Mouse (Mus musculus): Measurements from ENCODE around the gene Eif2b1.

The Eif2b1 gene

DNA sequence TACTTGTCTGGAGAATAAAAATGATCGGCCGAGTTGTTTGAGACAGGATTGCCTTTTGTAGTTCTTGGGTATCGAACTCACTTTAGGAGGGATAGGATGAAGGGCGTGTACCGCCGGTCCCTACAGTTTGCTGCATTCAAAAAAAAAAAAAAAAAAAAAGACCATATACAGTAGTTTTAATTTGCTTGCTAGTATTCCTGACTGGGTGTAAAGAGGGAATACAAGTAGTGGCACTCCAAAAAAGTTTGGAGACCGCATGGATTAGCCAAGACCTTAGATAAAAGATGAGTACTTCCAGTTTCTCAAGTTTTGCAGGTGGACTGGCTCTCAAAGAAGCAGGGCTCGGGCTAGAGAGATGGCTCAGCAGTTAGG is 37.3 kb downstream of the Eif2b1 start:
- DNase-seq, result no peak

- DNase-seq, result peak; percentile 89
Measured at GRCm38 (mm10) chr5:124540905-124541601, 37.9 kb downstream of the Eif2b1 start.

DNA sequence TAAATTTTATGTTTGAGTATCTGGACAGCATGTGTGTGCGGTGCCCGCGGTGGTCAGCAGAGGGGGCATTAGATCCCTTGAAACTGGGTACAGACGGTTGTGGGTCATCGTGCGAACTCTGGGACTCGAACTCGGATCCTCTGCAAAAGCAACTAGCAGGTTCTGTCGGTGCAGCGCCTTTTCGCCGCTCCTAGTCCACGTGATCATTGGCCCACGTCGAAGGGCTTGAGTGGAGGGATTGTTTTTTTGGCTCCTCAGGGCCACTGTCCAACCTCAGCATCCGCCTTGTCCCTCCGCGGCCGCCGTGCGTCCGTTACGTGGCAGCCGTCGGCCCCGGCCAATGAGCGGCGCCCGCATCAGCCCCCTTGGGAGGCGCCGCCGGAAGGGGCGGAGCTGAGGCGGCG is 38.5 kb downstream of the Eif2b1 start, which contains the start of gene Tmed2:
Tmed2 (plus strand) TSS at position 313 of the 404 bp plus-strand sequence.
- peak; percentile 98 for DNase-seq

GRCm38 (mm10) chr5:124539905-124540304 is 39.0 kb downstream of the Eif2b1 start:
- DNase-seq, result no peak

GRCm38 (mm10) chr5:124538813-124539792 is 39.8 kb downstream of the Eif2b1 start:
- peak; percentile 77 for DNase-seq

DNA sequence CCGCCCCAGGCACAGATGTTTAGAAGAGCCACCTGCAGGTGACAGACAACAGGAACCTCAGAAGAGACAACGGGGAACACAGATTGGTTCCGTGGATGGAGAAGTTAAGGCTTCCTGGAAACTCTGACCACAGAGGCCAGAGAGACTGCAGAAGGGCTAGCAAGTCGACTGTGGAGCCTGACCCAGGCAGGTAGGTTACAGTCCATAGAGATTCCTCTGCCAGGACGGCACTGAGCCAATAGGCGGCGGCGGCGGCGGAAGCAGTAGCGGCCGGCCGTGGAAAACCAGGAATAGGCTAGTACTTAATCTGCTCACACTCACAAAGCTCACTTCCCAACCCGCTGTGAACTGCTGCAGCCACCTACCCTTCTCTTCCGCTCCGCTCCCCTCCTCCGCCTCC is 42.2 kb downstream of the Eif2b1 start:
- DNase-seq, result peak; percentile 84

GRCm38 (mm10) chr5:124535016-124535415 is 43.9 kb downstream of the Eif2b1 start:
- no peak for DNase-seq

- DNase-seq, result peak; percentile 49
Measured at GRCm38 (mm10) chr5:124532451-124532850, 46.5 kb downstream of the Eif2b1 start.

DNA sequence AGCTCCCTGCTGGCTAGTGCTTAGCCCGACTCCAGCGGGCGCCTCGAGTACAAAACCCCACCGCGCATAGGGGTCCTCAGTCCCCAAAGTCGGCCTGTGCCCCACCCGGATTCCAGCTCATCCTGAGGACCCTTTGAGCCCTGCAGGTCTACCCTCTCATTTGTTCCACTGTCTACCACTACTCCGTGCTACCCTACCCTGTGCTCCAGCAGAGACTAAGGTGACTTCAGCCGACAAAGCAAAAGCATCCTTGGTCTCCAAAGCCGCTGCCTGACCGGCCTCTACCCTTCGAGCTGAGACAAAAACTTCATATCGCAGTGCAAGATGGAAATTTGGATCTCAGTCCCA is 47.4 kb downstream of the Eif2b1 start:
- no peak for DNase-seq

DNA sequence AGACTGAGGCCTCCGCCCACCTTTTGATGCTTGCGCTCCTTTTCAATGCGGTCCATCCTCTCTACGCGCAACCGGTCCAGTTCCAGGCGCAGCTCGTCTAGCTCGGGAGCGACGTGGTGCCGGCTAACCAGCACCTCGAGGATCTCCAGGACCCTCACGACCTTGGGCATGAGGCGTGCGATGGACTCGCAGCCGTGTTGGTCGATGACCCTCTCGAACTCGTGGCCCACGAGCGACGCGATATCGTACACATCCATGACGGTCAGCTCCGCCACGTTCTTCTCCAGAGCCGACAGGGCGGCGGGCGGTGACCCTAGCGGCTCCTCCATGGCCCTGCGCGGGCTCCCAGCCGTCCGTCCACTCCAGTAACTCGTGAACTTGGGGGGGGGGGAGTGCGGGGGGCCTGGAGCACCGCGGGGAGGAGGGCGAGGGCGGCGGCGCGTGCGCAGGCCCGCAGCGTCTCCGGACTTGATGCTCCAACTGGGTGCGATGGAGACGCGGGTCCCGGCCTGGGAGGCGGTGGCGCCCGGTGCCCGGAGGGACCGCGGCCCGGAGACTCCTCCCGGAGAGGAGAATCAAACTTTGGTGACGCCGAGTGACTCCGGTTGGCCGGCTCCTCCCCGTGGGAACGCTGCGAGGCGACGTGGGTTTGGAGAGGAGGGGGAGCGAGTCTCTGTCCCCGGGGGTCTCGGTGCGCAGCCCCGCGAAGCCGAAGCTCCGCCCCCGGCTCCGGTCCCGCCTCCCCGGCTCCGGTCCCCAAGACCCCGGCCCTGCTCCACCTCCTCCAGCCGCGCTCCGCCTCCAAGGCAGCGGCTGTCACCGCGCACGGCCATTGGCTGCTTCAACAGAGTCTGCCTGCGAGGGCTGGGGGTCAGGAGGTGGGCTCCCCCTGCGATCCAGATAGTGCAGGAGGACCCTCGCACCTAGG is 48.0 kb downstream of the Eif2b1 start, which contains the start of gene Rilpl1:
Rilpl1 (minus strand) TSS at position 737 of the 928 bp plus-strand sequence.
- DNase-seq, result peak; percentile 91

- DNase-seq, result peak; percentile 41
Measured at GRCm38 (mm10) chr5:124529697-124530096, 49.2 kb downstream of the Eif2b1 start.

GRCm38 (mm10) chr5:124529191-124529651 is 49.7 kb downstream of the Eif2b1 start:
- DNase-seq, result peak; percentile 63

- peak; percentile 31 for DNase-seq
Measured at GRCm38 (mm10) chr5:124528791-124529190, 50.1 kb downstream of the Eif2b1 start.

- DNase-seq, result no peak
Measured at GRCm38 (mm10) chr5:124528351-124528750, 50.6 kb downstream of the Eif2b1 start.

DNA sequence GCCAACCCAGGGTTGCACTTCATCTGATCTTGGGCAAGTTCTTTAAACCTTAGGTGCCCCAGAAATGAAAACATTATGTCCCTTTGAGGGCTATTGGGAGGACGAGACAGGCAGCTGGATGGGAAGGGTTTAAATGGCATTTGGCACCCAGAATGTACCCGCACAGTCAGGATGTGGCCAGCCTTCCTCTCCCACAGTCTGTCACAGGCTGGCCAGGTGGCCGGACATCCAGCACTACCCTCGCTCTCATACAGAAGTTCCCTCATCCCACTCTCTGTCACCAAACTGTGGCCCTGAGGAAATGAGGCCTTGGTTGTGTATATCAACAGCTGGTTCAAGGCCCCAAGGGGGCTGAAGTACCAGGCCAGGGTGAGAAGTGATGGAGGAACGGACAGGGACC is 54.0 kb downstream of the Eif2b1 start:
- DNase-seq, result no peak

- DNase-seq, result no peak
Measured at GRCm38 (mm10) chr5:124523032-124523431, 55.9 kb downstream of the Eif2b1 start.

GRCm38 (mm10) chr5:124521588-124521987 is 57.3 kb downstream of the Eif2b1 start:
- DNase-seq, result no peak
